Mouse (Mus musculus): ENCODE measurements around the gene Fzd1.

GRCm38 (mm10) chr5:4761891-4762290, 4.1 kb upstream of the Fzd1 start:
- TF ChIP-seq GATA1 (IDR thresholded peaks at IDR 0.05; ENCODE audit: borderline replicate concordance, low read length) (no peak), FLI1 (IDR thresholded peaks at IDR 0.05; ENCODE audit: low read length) (no peak)

All from megakaryocyte, embryonic 14.5 days (primary cell).